Mouse (Mus musculus) ES-CJ7 (cell line): Measurements from ENCODE around the gene Hist1h2aa.
A peak's percentile ranks its signal among the peaks of the same experiment; 100 is the strongest.

ENCODE experiments used
- DNase-seq: peaks from one replicate; pipeline ENCODE4 v3.0.0; 2011; ENCODE audit warnings: low read depth, low spot score

Gene Hist1h2aa

DNA sequence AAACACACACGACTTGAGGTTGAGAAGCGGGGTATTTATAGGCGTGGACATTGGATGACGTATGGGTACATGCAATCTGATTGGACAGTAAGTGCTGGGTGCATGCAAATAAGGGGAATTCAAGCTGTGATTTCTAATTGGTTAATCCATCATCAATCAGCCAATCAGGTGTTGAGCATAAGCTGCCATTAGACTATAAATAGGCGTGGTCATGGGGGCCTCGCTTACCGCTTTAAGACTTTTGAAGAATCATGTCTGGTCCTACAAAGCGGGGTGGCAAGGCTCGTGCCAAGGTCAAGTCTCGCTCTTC lies at the start of gene Hist1h2aa:
Gene Hist1h2aa (plus strand): TSS at position 252 of the 310 bp plus-strand sequence.
- DNase-seq = peak; percentile 93

DNA sequence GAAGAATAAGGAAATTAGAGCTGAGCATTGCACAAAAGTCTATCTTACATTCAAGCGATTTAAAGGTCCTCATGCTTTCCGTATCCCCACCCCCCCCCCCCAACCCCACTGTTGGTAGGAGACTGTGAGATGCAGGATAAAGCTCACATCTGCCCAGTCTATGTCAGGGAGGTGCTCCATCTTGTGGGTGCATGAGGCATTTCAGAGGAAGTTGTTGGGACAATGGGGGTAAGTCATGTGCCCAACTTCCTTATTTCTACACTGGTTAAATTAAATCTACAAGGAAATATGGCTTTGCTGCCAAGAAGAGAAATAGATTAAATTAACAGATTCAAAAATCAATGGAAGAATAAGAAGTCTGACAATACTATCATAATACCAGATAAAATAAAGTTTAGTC lies 48.7 kb upstream of the Hist1h2aa start:
- DNase-seq = peak; percentile 58

- no peak for DNase-seq
Measured at GRCm38 (mm10) chr13:23887026-23887725, 47.1 kb upstream of the Hist1h2aa start.

DNA sequence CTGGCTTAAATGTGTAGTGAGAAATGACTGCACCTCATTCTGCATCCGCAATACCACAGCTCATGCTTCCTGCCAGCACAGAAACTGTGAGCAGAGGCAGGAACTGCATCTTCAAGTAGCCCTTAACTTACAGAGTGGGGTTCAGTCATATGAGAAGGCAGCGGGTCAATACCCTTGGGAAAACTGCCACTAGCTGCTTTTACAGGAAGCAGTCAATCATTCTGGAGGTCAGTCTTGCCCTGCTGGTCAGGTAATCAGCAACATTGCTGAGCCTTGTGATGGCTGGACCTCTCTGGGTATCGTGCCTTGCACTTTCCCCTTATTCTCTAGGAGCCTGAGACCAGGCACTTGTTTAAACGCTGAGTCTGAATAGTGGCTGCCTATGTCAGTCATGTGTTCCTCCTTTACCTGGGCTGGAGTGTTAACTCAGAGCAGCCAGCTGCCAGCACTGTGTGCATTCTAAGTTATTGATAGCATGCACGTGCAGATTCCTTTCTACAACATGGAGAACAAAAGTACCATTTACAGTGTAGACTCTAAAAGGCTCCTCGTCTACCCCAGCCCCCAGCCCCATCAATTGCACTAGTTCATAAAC lies 45.2 kb upstream of the Hist1h2aa start:
- DNase-seq = no peak

DNA sequence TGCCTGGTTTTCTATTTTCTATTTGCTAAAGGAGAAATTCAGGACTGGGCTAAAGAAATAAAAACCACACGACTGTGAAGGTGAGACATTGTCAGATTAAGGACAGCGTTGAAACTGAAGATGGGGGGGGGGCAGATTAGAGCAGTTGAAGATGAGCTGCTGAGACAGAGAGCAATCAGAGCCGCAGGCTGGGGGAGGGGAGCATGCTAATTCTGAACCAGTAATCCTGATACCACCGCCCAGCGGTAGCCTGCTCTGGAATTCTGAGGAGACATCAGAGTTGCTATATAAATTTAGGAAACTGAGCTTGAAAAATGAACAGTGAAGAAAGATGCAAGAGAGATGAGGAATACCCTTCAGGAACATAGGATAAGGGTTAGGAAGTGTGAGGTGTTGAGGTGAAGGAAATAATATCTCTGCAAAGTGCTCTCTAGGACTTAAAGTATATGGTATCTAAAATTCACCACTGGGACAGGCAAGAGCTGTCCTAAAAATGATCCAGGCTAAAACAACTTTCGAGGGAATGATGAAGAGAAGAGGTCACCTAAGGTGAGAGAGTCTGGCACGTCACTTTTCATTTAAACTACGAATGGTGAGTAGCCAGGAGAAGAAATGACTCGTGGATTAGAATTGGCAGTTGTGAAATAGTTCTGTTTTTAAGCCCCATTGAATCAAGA lies 41.5 kb upstream of the Hist1h2aa start:
- DNase-seq = no peak

- no peak for DNase-seq
Measured at GRCm38 (mm10) chr13:23893269-23893593, 41.0 kb upstream of the Hist1h2aa start.

GRCm38 (mm10) chr13:23898242-23898641 lies 36.0 kb upstream of the Hist1h2aa start:
- DNase-seq = no peak

DNA sequence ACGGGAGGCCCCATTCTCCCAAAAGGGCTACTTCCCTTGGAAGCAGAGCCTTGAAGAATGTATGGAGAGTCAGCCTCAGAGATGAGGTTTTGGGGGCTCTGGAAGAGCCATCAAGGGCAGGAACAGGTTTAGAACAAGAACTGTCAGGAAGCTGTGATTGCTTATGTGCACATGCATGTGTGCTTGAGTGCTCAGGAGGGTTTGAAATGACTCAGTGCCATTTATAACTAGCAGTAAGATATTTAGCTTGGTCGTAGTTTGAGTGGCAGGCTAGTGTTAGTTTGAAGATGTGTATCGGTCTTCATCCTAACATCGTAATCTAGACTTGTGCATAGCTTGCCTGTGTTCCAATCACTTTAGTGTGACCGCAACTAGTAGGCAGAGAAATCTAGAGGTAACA lies 27.4 kb upstream of the Hist1h2aa start:
- no peak for DNase-seq

DNA sequence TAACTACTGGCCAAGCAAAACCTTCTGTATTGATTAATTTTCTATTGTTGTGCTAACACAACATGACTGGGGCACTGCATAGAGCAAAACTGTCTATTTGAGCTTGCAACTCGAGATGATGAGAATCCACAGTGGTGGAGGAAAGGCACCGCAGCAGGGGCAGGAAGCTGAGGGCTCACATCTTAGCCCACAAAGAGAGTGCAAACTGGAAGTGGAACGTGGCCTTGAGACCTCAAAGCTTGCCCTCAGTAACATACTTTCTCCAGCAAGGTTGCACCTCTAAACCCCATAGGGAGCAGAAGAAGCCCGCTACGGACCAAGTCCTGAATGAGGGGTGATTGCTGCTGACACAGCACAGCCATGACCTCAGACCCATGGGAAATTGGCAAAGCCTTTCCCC lies 24.1 kb upstream of the Hist1h2aa start:
- DNase-seq = no peak

- no peak for DNase-seq
Measured at GRCm38 (mm10) chr13:23911335-23911734, 22.9 kb upstream of the Hist1h2aa start.

DNA sequence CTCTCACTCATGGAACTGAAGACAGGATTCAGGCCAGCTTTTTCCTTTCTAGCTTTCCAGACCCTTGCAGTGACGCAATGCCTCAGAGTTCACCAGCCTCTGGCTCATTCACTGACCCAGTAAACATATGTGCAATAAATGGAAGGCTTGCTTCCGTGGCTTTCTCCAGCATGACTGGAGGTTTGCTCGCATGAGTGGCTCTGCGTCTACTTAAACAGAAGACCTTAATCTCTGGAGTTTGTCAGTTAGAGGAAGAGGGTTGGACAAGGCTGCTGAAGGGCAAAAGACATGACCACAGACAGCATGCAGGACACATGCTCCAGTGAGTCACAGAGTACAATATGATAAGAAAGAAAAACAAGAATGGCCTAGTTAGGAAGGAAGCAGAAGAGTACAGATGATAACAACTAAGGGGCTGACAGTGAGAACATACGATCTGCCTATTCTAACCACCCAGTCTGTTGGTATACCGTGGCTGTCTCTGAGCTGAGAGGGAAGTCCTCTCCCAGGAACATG lies 20.4 kb upstream of the Hist1h2aa start:
- DNase-seq = no peak

DNA sequence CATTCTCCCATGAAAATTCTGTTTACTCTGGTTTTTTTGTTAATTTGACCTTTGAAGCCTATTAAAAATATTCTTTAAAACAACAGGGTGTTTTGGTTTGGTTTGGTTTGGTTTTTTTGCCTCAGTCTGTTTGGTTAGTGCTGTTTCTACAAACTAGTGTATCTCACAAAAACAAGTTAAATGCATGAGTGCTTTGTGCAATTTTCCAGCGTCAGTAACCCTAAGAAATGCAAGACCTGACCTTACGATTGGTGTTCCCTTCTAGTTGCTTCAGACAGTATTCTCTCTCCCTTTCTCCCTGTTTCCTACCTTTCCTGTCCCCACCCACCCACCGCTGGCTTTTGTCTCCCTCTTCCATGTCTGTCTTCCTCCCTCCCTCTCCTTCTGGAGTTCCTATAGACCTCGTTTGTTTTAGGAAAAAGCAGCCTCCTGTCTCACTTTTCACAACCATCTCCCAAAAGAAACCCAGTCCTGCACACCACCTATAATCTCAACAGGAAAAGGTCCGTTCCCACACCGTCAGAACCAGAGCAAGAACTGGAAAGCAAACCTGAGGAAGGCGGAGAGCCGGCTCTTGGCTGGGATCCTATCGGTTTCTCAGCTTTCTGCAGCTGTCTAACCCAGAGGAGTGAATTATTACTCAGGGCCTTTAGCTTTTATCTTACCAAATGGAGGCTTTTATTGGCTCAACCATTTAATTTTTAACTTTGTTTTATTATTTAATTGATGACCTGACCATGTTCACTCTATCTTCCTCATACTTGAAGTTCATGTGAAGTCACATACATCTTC lies 19.7 kb upstream of the Hist1h2aa start, which contains the start of gene Slc17a4:
Gene Slc17a4 (minus strand): TSS at position 634 of the 792 bp plus-strand sequence.
- DNase-seq = no peak

DNA sequence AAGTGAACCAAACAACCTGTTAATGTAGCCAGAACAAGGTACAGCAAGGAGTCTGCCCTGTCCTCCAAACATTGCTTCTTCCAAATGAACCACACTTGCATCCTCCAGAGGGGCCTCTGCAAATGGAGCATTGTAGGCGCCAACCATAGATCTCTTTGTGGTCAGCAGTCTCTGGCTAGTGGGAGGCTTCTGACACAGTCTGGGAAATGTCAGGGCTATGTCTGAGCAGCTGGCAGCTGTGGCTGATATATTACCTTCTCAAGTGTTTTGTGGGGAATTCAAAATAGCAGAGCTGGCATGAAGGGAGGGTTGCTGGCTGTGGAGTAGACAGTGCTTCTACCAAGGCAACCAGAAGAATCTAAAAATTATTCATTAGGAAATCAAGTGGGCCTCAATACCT lies 18.1 kb upstream of the Hist1h2aa start:
- DNase-seq = no peak

DNA sequence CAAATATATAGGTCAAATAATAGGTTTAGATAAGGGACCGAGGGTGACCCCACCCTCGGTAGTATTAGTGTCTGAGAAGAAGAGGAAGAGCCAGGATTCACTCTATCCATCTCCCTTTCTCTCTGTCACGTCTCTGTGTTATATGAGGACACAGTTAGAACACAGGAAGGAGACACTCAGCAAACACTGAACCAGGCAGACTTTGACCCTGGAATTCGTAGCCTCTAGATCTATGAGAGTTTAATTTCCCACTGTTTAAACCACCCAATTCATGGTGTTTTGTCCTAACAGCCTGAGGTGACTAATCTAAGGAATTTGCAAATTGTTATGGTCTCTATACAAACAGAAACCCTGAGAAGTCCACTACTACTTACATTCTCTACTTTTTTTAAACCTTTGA lies 16.6 kb upstream of the Hist1h2aa start:
- no peak for DNase-seq

GRCm38 (mm10) chr13:23925792-23926191 lies 8.5 kb upstream of the Hist1h2aa start:
- no peak for DNase-seq

- no peak for DNase-seq
Measured at GRCm38 (mm10) chr13:23928637-23929036, 5.6 kb upstream of the Hist1h2aa start.

DNA sequence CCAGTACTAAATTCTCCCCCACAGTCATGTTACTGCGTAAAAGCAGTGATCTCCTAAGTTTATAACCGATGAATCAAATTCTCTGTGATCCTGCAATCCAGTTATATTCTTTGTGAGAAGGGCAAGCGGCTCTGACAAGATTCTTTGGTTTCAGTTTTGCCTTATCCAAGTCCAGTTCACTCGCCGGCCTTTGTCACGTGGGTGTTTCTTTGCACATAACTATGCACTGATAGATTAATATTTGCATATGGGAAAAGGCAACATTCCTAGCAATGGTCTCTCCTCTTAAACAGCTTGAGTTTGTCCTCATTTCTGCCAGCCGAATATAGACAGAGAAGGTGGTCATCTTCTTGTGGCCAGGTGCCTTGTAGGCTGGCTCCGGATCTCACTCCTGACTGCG lies 3.8 kb upstream of the Hist1h2aa start:
- no peak for DNase-seq

GRCm38 (mm10) chr13:23930904-23931303 lies 3.4 kb upstream of the Hist1h2aa start:
- DNase-seq = peak; percentile 7

- peak; percentile 30 for DNase-seq
Measured at GRCm38 (mm10) chr13:23933421-23934210, 646 bp upstream of the Hist1h2aa start, which contains the start of gene Hist1h2ba. Gene Hist1h2ba (minus strand): TSS chr13:23934156.

- no peak for DNase-seq
Measured at GRCm38 (mm10) chr13:23938699-23939098, 4.4 kb downstream of the Hist1h2aa start.

DNA sequence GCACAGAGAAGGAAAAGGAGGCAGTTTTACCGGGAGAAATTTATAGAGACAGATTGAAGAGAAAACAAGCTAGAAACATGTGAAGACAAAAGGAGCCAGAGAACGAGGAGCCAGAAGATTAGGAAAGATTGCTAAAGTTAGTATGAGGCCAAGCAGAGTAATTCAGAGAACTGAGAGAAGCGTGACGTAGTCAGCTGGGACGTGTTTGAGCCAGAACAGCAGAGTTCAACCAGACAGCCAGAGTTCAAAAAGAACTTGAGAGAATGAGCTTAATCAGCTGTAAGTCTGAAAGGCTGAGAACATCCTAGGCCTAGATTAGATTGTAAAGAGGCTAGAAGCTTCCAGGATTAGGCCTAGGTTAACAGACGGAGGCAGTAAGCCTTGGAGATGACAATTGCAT lies 6.0 kb downstream of the Hist1h2aa start:
- DNase-seq = no peak
